Mouse (Mus musculus) CH12.LX (cell line): Measurements from ENCODE around the gene Krt222.

ENCODE experiments used
- CTCF ChIP-seq, 2 experiments: IDR thresholded peaks in 1 of 2; conservative IDR thresholded peaks in 1 of 2; 2 replicates each; pipeline ENCODE4 v1.5.1; 2011 to 2012; ENCODE audit warnings: low read depth in 2 of 2, low read length in 2 of 2, improper control_type of control experiment in 1 of 2, inconsistent platforms in 1 of 2, mild to moderate bottlenecking in 1 of 2, moderate library complexity in 1 of 2
- EP300 ChIP-seq: IDR thresholded peaks from 2 replicates; pipeline ENCODE4 v1.6.1; 2011; ENCODE audit warnings: low read length, improper control_type of control experiment
- MAZ ChIP-seq: IDR thresholded peaks from 2 replicates; pipeline ENCODE4 v1.6.1; 2012; ENCODE audit warnings: low read depth, mild to moderate bottlenecking, inconsistent platforms, low read length, improper control_type of control experiment, moderate library complexity
- MYC ChIP-seq: IDR thresholded peaks from 2 replicates; pipeline ENCODE4 v1.6.1; 2011; ENCODE audit warnings: low read depth, mild to moderate bottlenecking, improper control_type of control experiment, low read length
- NELFE ChIP-seq: IDR thresholded peaks from 2 replicates; pipeline ENCODE4 v1.6.1; 2011; ENCODE audit warnings: low read depth, low read length, improper control_type of control experiment
- NRF1 ChIP-seq: IDR thresholded peaks from 2 replicates; pipeline ENCODE4 v1.6.1; 2014; ENCODE audit warnings: low read depth, mild to moderate bottlenecking, inconsistent platforms, low read length, improper control_type of control experiment, moderate library complexity
- POLR2A ChIP-seq: IDR thresholded peaks from 2 replicates; pipeline ENCODE4 v1.6.1; 2011; ENCODE audit warnings: low read depth, mild to moderate bottlenecking, improper control_type of control experiment, low read length
- RCOR1 ChIP-seq: conservative IDR thresholded peaks from 2 replicates; pipeline ENCODE4 v1.6.1; 2012; ENCODE audit warnings: low read depth, mild to moderate bottlenecking, inconsistent platforms, low read length, improper control_type of control experiment
- TCF12 ChIP-seq: IDR thresholded peaks from 2 replicates; pipeline ENCODE4 v1.6.1; 2014; ENCODE audit warnings: low read depth, mild to moderate bottlenecking, inconsistent platforms, low read length, improper control_type of control experiment

DNA sequence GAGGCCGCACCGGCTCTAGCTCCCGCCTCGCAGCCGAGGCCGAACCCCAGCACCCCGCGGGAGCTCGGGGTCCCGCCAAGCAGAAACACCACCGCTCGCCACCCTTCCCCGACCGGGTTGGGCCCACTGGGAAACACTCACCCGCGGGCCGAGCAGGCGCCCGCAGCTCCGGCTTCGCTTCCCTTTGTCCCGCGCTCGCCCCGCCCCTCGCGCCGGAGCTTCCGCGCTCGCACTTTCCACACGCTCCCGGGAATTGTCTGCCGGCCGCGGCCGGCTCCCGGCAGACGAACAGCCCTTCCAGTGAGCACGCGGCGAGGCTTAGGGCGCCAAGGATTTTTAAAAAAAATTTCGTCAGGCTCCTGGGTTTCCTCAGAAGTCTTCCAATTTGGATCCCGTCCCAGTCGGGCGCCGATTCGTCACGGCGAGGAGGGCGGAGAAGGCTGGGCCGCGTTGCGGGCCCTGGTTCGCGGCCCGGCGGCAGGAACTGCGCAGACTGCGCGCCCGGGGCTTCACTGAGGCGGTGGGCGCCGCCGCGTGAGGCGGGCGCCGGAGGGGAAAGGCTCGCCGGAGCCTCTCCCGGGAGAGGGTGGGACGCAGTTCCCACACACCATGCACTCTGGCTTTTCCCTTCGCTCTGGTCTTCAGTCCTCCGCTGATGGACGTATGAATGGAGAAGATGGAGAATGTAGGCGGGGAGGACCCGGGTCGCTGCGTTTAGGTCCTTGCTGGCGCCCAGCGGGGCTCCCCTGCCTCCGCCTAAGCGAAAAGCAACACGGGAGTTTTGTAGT lies 13.4 kb downstream of the Krt222 start, which contains the start of gene Smarce1:
- no peak for TF ChIP-seq CTCF (conservative IDR thresholded peaks at IDR 0.05 in 1 of 2, IDR thresholded peaks at IDR 0.05 in 1 of 2; ENCODE audit: low read depth in 2 of 2, low read length in 2 of 2)
- peak; percentile 81 for TF ChIP-seq POLR2A
- peak; percentile 62; the same call in 1 of the 2 replicates for TF ChIP-seq TCF12
- TF ChIP-seq NRF1: peak; percentile 49
- TF ChIP-seq EP300: no peak
- TF ChIP-seq RCOR1: no peak
- no peak; the same call in 1 of the 2 replicates for TF ChIP-seq MAZ
- TF ChIP-seq NELFE: no peak; the same call in none of the 2 replicates
- TF ChIP-seq MYC: no peak
